11 mouse cellular contexts compared by ENCODE assay signal in genomic region chr2:13391018-13391417, GRCm38 (mm10).
DNase-seq lines count a peak whose midpoint lies in the region; ATAC-seq and TF ChIP-seq lines count a peak whose summit lies in the region.
"Had no signal": no experiment of that assay in that cellular context is flagged by ENCODE, and none has a peak within 500 bp of the region (broad histone marks: within the 10 kb centered on the region; RNA-seq: fewer than 3 reads in every experiment).

No protein-coding gene starts in this region.

- H3K36me3 ChIP-seq in lung, embryonic 14.5 days (ENCODE audit: insufficient read depth) = no peaks in the 10 kb centered on the region
- no peaks in the 10 kb centered on the region for H3K36me3 ChIP-seq in heart, embryonic 14.5 days (ENCODE audit: control insufficient read depth, insufficient read depth, low read length)
- no peaks in the 10 kb centered on the region for H3K36me3 ChIP-seq in hindbrain, embryonic 14.5 days (replicated peaks; ENCODE audit: control insufficient read depth, insufficient read depth)
- H3K36me3 ChIP-seq: limb, embryonic 12.5 days had no signal

- H3K4me1 ChIP-seq in lung, embryonic 14.5 days (ENCODE audit: insufficient read depth) = no peaks in the 10 kb centered on the region; the same call in 1 of the 2 replicates
- H3K4me1 ChIP-seq in lung, adult 2 months (ENCODE audit: control insufficient read depth, insufficient read depth, low read length) = peaks cover 11% of the 10 kb centered on the region
- H3K4me1 ChIP-seq in heart, embryonic 14.5 days (ENCODE audit: control insufficient read depth in 2 of 2, insufficient read depth in 2 of 2, low read length in 2 of 2) = peaks cover 0 to 19% of the 10 kb centered on the region in 2 experiments
- H3K4me1 ChIP-seq in hindbrain, embryonic 14.5 days (replicated peaks; ENCODE audit: control insufficient read depth, insufficient read depth, low read length) = no peaks in the 10 kb centered on the region; the same call in 1 of the 2 replicates

- no peak overlapping the region for H3K9ac ChIP-seq in lung, embryonic 14.5 days
- H3K9ac ChIP-seq in heart, embryonic 14.5 days (ENCODE audit: low read length) = no peak overlapping the region
- H3K9ac ChIP-seq in hindbrain, embryonic 14.5 days = no peak overlapping the region
- H3K9ac ChIP-seq: limb, embryonic 12.5 days had no signal

- peak overlapping the region; percentile 25; the same call in 1 of the 2 replicates for H3K27ac ChIP-seq in lung, embryonic 14.5 days (ENCODE audit: low read depth)
- peak overlapping the region; percentile 73 to 75 for H3K27ac ChIP-seq in heart, embryonic 14.5 days (replicated peaks in 1 of 2; ENCODE audit: control insufficient read depth in 1 of 2, insufficient read depth in 1 of 2, low read depth in 2 of 2, low read length in 2 of 2)
- H3K27ac ChIP-seq in hindbrain, embryonic 14.5 days = no peak overlapping the region
- H3K27ac ChIP-seq: limb, embryonic 12.5 days had no signal

- ATAC-seq in lung, embryonic 14.5 days (ENCODE audit: insufficient read depth) = peak; percentile 39; the same call in 1 of the 2 replicates
- no peak for ATAC-seq in heart, embryonic 14.5 days (ENCODE audit: insufficient number of reproducible peaks, insufficient read depth, low FRiP score, low read depth)
- ATAC-seq in hindbrain, embryonic 14.5 days (ENCODE audit: low FRiP score) = no peak

- no peak overlapping the region for H3K4me2 ChIP-seq in lung, embryonic 14.5 days
- no peak overlapping the region for H3K4me2 ChIP-seq in heart, embryonic 14.5 days (ENCODE audit: low read length)
- no peak overlapping the region for H3K4me2 ChIP-seq in hindbrain, embryonic 14.5 days (replicated peaks)
- H3K4me2 ChIP-seq: limb, embryonic 12.5 days had no signal

- no peaks in the 10 kb centered on the region for H3K27me3 ChIP-seq in lung, embryonic 14.5 days (ENCODE audit: insufficient read depth, low read length)
- H3K27me3 ChIP-seq in heart, embryonic 14.5 days (ENCODE audit: control insufficient read depth, insufficient read depth, low read length) = no peaks in the 10 kb centered on the region
- no peaks in the 10 kb centered on the region for H3K27me3 ChIP-seq in hindbrain, embryonic 14.5 days (ENCODE audit: control insufficient read depth, insufficient read depth, low read length)
- H3K27me3 ChIP-seq: limb, embryonic 12.5 days had no signal

- DNase-seq in heart, adult 11 months = peak; percentile 95
- no peak for DNase-seq in heart, postnatal 14 days
- peak; percentile 55 for DNase-seq in lung, embryonic 14.5 days
- no peak for DNase-seq in lung, adult 2 months
- peak; percentile 70 for DNase-seq in lung, postnatal 36 days
- no peak for DNase-seq in hindbrain, embryonic 14.5 days (ENCODE audit: low spot score)
- DNase-seq in urinary bladder, postnatal 25 days (ENCODE audit: low spot score) = no peak
- DNase-seq: cerebellum, postnatal 36 days; gastrocnemius, postnatal 14 days had no signal

- 22% methylated on average over 3 of the region's 3 CpGs for WGBS in lung, embryonic 14.5 days
- 18% methylated on average over 3 of the region's 3 CpGs for WGBS in lung, adult 2 months
- 32% methylated on average over 3 of the region's 3 CpGs for WGBS in heart, embryonic 14.5 days
- 69% methylated on average over 3 of the region's 3 CpGs for WGBS in hindbrain, embryonic 14.5 days

- intact Hi-C loops in heart, postnatal 14 days (cut with DNase I) = loop anchor here (5.0 kb wide), 1 partner anchor 136 kb away; no protein-coding TSS in a partner anchor

- TF ChIP-seq CTCF in lung, embryonic 14.5 days (IDR thresholded peaks at IDR 0.05; ENCODE audit: low read depth) = no peak
- TF ChIP-seq CTCF in lung, adult 2 months (IDR thresholded peaks at IDR 0.05; ENCODE audit: insufficient read depth, low read length) = no peak

- H3K4me3 ChIP-seq in lung, embryonic 14.5 days (ENCODE audit: low read depth, low read length) = no peak overlapping the region
- no peak overlapping the region for H3K4me3 ChIP-seq in lung, adult 2 months (replicated peaks; ENCODE audit: extremely low read depth, low read depth, low read length)
- H3K4me3 ChIP-seq in heart, embryonic 14.5 days (ENCODE audit: control insufficient read depth in 1 of 2, insufficient read depth in 1 of 2, low read depth in 1 of 2, low read length in 2 of 2) = no peak overlapping the region
- H3K4me3 ChIP-seq in hindbrain, embryonic 14.5 days (replicated peaks; ENCODE audit: low read length) = no peak overlapping the region
- H3K4me3 ChIP-seq: limb, embryonic 12.5 days had no signal

- no peaks in the 10 kb centered on the region for H3K9me3 ChIP-seq in lung, embryonic 14.5 days (ENCODE audit: low read depth, low read length)
- no peaks in the 10 kb centered on the region for H3K9me3 ChIP-seq in heart, embryonic 14.5 days (ENCODE audit: control insufficient read depth, low read length)
- H3K9me3 ChIP-seq in hindbrain, embryonic 14.5 days (ENCODE audit: control insufficient read depth, low read length) = no peaks in the 10 kb centered on the region
- H3K9me3 ChIP-seq: limb, embryonic 12.5 days had no signal

- TF ChIP-seq POLR2A in lung, adult 2 months (IDR thresholded peaks at IDR 0.05; ENCODE audit: borderline replicate concordance, extremely low read depth, low read depth, low read length) = no peak

Comparison
In these comparisons a context has a peak if more than half of its experiments do, and no peak if none do; other contexts are left out.
1. DNase-seq: peak in heart, adult 11 months (single experiment), lung, embryonic 14.5 days (single experiment) and lung, postnatal 36 days (single experiment); none in heart, postnatal 14 days (0 of 2), lung, adult 2 months (single experiment), hindbrain, embryonic 14.5 days (single experiment) and urinary bladder, postnatal 25 days (single experiment).